Mouse (Mus musculus) hindbrain, embryonic 12.5 days (tissue): ENCODE measurements around the gene Gpx1. TPM values are rescaled to one million over a fixed set of nuclear protein-coding genes. Genes with fewer than 3 reads are reported as not detected.
"Not testable (repeated sequence)": the region's sequence is repeated elsewhere in the genome, so short reads cannot be mapped to it uniquely, and the experiment has no call there.

ENCODE experiments used
- ATAC-seq: fragments of 200-750 bp; cut with Nextera tagmentation; 2 replicates; pipeline ENCODE4 v1.8.0; 2017; ENCODE audit warnings: moderate TSS enrichment; ENCODE audit not compliant: low FRiP score
- H3K27ac ChIP-seq: fragments of 300-500 bp; sonication (generic); 2 replicates; pipeline ENCODE4 v1.5.1; 2016; ENCODE audit warnings: mild to moderate bottlenecking
- H3K27me3 ChIP-seq: fragments of 300-500 bp; sonication (generic); 2 replicates; pipeline ENCODE4 v1.6.1; 2016; ENCODE audit warnings: mild to moderate bottlenecking
- H3K36me3 ChIP-seq: fragments of 300-500 bp; sonication (generic); 2 replicates; pipeline ENCODE4 v1.6.1; 2016; ENCODE audit warnings: mild to moderate bottlenecking
- H3K4me1 ChIP-seq: fragments of 300-500 bp; sonication (generic); 2 replicates; pipeline ENCODE4 v1.6.1; 2016
- H3K4me2 ChIP-seq: fragments of 300-500 bp; sonication (generic); replicated peaks from 2 replicates; pipeline ENCODE4 v1.6.1; 2016; ENCODE audit warnings: mild to moderate bottlenecking
- H3K4me3 ChIP-seq: fragments of 300-500 bp; sonication (generic); 2 replicates; pipeline ENCODE4 v1.5.1; 2016; ENCODE audit warnings: mild to moderate bottlenecking
- H3K9ac ChIP-seq: fragments of 300-500 bp; sonication (generic); 2 replicates; pipeline ENCODE4 v1.6.1; 2016; ENCODE audit warnings: mild to moderate bottlenecking, moderate library complexity
- H3K9me3 ChIP-seq: fragments of 300-500 bp; sonication (generic); replicated peaks from 2 replicates; pipeline ENCODE4 v1.6.1; 2016; ENCODE audit warnings: mild to moderate bottlenecking
- WGBS: fragments of 180-500 bp; shearing (Covaris S2); methylation state at CpG from one replicate; pipeline ENCODE4 v1.1.7; 2016; 5-methylcytosine and 5-hydroxymethylcytosine counted together
- polyA plus RNA-seq: library from polyadenylated mRNA; unstranded; fragments of >200 nt; fragmentation: Nextera tagmentation; extraction: Ambion mirVana; gene quantifications from 2 replicates; pipeline ENCODE4 v1.2.1, GENCODE M21; 2016

The Gpx1 gene
- polyA plus RNA-seq, 1 experiment from 2014 or later = 730 TPM

DNA sequence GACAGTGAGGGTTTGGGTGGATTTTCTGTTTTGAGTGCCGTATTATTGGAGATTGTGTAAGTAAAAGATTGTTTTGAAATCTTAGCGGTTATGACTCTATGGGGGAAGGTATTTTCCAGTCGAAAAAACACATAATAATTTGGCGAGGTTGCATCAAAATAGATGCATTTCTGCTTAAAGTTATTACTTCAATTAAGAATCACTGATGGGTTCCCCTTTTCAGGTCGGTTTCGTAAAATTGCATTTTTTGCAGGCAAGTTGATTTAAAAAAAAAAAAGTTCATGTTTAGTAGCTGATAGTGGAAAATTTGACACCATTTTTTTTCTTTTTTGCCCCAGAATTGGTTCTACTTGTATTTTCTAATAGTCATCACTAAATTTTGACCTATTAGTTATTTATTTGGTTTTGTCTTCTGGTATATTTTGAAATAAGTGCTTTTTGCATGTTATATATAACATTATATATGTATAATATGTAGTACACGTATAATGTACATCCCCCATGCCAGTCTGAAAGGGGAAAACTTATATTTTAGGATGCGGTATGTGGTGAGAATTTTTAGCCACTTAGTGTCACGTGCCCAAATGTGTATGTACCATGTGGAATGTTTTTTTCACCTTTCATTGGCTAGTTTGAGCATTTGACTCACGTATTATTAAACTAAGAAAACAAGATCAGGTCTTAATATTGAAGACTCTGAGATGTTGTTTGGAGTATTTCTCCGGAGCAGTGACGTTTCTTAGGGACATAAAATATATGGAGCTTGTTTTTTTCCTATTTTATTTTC is 31.5 kb upstream of the Gpx1 start:
- Histone ChIP-seq H3K9ac (peak overlapping the region; percentile 94), H3K4me2 (peak overlapping the region; percentile 84), H3K4me1 (peaks cover 33% of the 10 kb centered on the region), H3K4me3 (peak overlapping the region; percentile 93), H3K27ac (peak overlapping the region; percentile 99), H3K27me3 (no peaks in the 10 kb centered on the region), H3K36me3 (peaks cover 21% of the 10 kb centered on the region), H3K9me3 (no peaks in the 10 kb centered on the region)
- no peak for ATAC-seq
- 25% methylated on average over 12 of the region's 12 CpGs for WGBS

DNA sequence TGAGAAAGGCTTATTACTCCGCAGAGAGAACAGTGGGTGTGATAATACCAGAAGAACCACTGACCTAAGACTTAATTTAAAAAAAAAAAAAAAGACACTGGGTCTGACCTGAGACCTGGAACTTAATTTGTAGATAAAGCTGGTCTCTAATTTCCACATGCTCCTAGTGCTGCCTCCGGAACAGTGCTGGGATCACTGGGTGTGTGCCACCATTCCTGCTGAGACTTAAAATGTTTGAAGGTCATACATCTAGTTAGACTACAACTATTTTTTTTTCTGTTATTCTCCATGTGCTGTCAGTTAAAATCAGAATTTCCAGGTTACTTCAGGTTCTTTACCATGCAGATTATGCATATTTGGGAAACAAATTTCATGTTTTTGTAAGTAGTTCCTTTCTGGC is 30.6 kb upstream of the Gpx1 start:
- 64% methylated on average over 2 of the region's 2 CpGs for WGBS
- H3K9ac ChIP-seq = peak overlapping the region; percentile 41; the same call in 1 of the 2 replicates
- no peaks in the 10 kb centered on the region for H3K27me3 ChIP-seq
- H3K9me3 ChIP-seq = no peaks in the 10 kb centered on the region
- peak overlapping the region; percentile 93 for H3K4me3 ChIP-seq
- H3K36me3 ChIP-seq = peaks cover 12% of the 10 kb centered on the region
- peaks cover 33% of the 10 kb centered on the region for H3K4me1 ChIP-seq
- no peak overlapping the region for H3K27ac ChIP-seq
- H3K4me2 ChIP-seq = peak overlapping the region; percentile 84
- no peak for ATAC-seq

DNA sequence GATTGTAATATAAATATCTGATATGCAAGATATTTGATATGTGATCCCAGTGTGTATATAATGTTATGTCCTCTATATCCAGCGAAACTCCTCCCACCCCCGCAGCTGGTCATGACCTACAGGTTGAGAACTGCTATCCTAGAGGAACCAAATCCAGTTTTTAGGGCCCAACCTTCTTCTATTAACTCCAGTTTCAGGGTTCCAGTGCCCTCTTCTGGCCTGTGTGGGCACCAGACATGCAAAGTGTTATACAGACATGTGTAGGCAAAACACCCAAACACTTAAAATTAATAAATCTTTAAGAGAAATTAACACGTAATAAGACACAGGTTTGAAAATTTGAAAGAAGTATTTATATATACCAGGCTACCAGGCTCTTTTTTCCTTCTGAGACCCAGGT is 21.1 kb upstream of the Gpx1 start:
- 95% methylated on average over 3 of the region's 3 CpGs for WGBS
- H3K9me3 ChIP-seq = no peaks in the 10 kb centered on the region
- no peaks in the 10 kb centered on the region for H3K27me3 ChIP-seq
- peaks cover 18% of the 10 kb centered on the region for H3K36me3 ChIP-seq
- no peak overlapping the region for H3K4me2 ChIP-seq
- no peak overlapping the region for H3K9ac ChIP-seq
- H3K27ac ChIP-seq = no peak overlapping the region
- H3K4me3 ChIP-seq = no peak overlapping the region
- ATAC-seq = no peak
- no peaks in the 10 kb centered on the region for H3K4me1 ChIP-seq

DNA sequence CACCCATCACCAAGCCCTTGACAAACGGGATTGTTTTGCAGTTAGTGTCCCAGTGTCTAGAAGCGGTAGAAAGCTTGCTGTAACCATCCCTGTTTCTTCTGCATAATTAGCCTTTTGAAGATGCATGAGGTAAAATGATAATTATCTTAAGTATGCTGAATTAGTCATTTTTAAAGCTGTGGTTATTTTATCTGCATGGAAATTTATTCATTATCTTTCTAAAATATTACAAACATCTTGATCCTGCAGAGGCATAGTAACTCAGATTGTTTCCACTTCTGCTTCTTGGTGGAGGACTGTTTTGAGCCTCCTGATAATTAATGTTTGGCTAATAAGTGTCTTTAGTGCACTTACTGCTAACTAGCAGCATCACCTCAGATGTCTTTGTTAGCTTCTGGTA is 20.2 kb upstream of the Gpx1 start:
- Histone ChIP-seq H3K27ac (no peak overlapping the region), H3K4me3 (no peak overlapping the region), H3K9me3 (no peaks in the 10 kb centered on the region), H3K4me1 (no peaks in the 10 kb centered on the region), H3K9ac (no peak overlapping the region), H3K4me2 (no peak overlapping the region), H3K36me3 (peaks cover 18% of the 10 kb centered on the region), H3K27me3 (no peaks in the 10 kb centered on the region)
- ATAC-seq = no peak
- WGBS = 93% methylated on average over 2 of the region's 2 CpGs

DNA sequence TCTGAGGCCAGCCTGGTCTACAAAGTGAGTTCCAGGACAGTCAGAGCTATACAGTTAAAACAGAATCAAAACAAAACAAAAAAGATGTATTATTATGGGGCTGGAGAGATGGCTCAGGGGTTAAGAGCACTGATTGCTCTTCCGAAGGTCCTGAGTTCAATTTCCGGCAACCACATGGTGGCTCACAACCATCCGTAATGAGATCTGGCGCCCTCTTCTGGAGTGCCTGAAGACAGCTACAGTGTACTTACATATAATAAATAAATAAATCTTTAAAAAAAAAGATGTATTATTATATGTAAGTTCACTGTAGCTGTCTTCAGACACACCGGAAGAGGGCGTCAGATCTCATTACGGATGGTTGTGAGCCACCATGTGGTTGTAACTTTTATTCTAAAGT is 16.6 kb upstream of the Gpx1 start:
- peaks cover 18% of the 10 kb centered on the region for H3K36me3 ChIP-seq
- H3K4me2 ChIP-seq, H3K4me3 ChIP-seq, H3K27me3 ChIP-seq, ATAC-seq, H3K4me1 ChIP-seq, H3K9ac ChIP-seq, H3K9me3 ChIP-seq, H3K27ac ChIP-seq: not testable (repeated sequence)
- 90% methylated on average over 7 of the region's 7 CpGs for WGBS

DNA sequence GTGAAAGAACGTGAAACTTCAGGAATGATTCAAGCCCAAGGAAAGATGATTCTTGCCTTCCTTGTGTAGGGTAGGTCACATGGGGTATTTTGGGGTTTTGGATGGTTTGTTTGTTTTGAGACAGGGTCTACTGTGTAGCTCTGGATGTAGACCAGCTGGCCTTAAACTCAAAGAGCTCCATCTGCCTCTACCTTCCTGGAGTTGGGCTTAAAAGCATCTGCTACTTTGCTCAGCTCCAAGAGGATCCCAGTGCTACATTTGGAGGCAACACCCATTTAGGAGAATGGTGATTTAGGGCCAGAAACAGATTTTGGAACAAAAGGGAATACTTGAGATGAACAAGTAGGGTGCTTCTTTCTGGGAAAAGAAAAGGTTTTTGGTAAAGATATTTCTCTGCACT is 13.9 kb upstream of the Gpx1 start:
- H3K27me3 ChIP-seq = no peaks in the 10 kb centered on the region
- no peak for ATAC-seq
- no peak overlapping the region for H3K9ac ChIP-seq
- no peaks in the 10 kb centered on the region for H3K4me1 ChIP-seq
- H3K9me3 ChIP-seq = no peaks in the 10 kb centered on the region
- 97% methylated on average over 1 of the region's 1 CpGs for WGBS
- no peak overlapping the region for H3K27ac ChIP-seq
- peaks cover 37% of the 10 kb centered on the region for H3K36me3 ChIP-seq
- no peak overlapping the region for H3K4me2 ChIP-seq
- H3K4me3 ChIP-seq = no peak overlapping the region

DNA sequence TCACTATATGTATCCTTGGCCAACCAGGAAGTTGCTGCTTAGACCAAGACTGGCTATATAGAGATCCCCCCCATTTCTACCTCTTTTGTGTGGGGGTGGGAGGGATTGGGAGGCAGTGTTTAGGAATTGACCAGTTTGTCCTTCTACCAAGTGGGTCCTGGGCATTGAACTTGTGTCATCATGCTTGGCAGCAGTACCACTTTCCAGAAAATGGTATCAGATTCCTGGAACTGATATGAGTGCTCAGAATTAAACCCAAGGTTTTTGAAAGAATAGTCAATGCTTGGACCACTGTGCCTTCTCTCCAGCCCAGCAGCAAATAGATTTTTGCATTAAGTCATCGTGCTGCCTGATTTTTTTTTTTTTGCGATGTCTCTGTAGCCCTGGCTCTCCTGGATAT is 12.9 kb upstream of the Gpx1 start:
- H3K4me2 ChIP-seq = no peak overlapping the region
- no peak overlapping the region for H3K27ac ChIP-seq
- H3K4me3 ChIP-seq = no peak overlapping the region
- H3K9me3 ChIP-seq = no peaks in the 10 kb centered on the region
- H3K4me1 ChIP-seq = no peaks in the 10 kb centered on the region
- no peaks in the 10 kb centered on the region for H3K27me3 ChIP-seq
- peaks cover 35% of the 10 kb centered on the region for H3K36me3 ChIP-seq
- 98% methylated on average over 2 of the region's 2 CpGs for WGBS
- H3K9ac ChIP-seq = no peak overlapping the region
- no peak for ATAC-seq

DNA sequence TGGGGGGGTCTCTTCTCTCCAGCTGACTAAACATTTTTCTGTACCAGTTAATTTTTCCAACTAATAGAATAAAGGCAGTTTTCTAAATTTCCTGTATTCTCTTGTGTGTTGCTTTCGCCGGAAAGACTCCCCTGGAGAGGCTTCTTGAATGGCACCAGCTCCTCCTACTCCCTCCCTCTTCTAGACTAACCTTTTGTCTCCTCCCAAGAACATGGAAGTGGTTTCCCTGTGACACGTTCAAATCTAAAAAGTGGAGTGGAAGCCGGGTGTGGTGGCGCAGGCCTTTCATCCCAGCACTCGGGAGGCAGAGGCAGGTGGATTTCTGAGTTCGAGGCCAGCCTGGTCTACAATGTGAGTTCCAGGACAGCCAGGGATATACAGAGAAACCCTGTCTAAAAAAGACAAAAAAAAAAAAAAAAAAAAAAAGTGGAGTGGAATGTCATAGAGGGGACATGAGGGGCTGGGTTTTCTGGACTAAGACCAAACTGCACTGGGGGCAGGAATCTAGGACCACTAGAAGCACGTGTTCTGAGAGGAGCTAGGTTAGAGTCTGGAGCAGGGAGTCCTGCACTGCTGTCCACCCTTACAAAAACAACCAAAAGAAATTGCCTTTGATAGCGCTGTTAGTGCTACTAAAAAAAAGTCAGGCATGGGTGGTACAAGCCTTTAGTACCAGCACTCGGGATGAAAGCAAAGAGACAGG is 704 bp upstream of the Gpx1 start:
- H3K9me3 ChIP-seq = no peaks in the 10 kb centered on the region
- H3K36me3 ChIP-seq = peaks cover 30% of the 10 kb centered on the region
- H3K27me3 ChIP-seq = no peaks in the 10 kb centered on the region
- H3K4me3 ChIP-seq = no peak overlapping the region
- peak overlapping the region; percentile 87; the same call in 1 of the 2 replicates for H3K9ac ChIP-seq
- no peak for ATAC-seq
- peaks cover 17% of the 10 kb centered on the region for H3K4me1 ChIP-seq
- H3K27ac ChIP-seq = peak overlapping the region; percentile 92
- H3K4me2 ChIP-seq = peak overlapping the region; percentile 85; the same call in 1 of the 2 replicates
- WGBS = 68% methylated on average over 10 of the region's 10 CpGs

DNA sequence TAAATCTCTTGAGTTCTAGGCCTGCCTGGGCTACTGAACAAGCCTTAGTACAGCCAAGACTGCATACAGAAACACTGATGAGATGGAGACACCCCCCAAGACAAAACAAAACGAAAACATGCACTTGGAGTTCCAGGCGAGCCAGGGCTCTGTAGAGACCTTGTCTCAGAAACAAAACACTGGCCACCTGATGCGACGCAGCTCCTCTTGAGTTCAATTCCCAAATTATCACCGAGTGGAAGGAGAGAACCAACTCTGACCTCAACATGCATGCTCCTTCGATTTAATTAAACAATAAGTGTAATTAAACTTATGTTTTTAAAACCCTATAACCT is 185 bp upstream of the Gpx1 start:
- Histone ChIP-seq H3K27ac (peak overlapping the region; percentile 92), H3K9ac (peak overlapping the region; percentile 87), H3K4me3 (peak overlapping the region; percentile 62), H3K27me3 (no peaks in the 10 kb centered on the region), H3K9me3 (no peaks in the 10 kb centered on the region), H3K4me2 (peak overlapping the region; percentile 85), H3K4me1 (peaks cover 17% of the 10 kb centered on the region), H3K36me3 (peaks cover 27% of the 10 kb centered on the region)
- 36% methylated on average over 6 of the region's 6 CpGs for WGBS
- peak; percentile 6; the same call in 1 of the 2 replicates for ATAC-seq

DNA sequence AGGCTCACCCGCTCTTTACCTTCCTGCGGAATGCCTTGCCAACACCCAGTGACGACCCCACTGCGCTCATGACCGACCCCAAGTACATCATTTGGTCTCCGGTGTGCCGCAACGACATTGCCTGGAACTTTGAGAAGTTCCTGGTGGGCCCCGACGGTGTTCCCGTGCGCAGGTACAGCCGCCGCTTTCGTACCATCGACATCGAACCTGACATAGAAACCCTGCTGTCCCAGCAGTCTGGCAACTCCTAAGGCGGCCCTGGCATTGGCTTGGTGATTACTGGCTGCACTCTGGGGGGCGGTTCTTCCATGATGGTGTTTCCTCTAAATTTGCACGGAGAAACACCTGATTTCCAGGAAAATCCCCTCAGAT is 1.2 kb downstream of the Gpx1 start:
- Histone ChIP-seq H3K9ac (peak overlapping the region; percentile 87), H3K9me3 (no peaks in the 10 kb centered on the region), H3K36me3 (peaks cover 13% of the 10 kb centered on the region), H3K4me3 (peak overlapping the region; percentile 62), H3K27me3 (no peaks in the 10 kb centered on the region), H3K4me1 (peaks cover 17% of the 10 kb centered on the region), H3K4me2 (peak overlapping the region; percentile 85), H3K27ac (peak overlapping the region; percentile 92; the same call in 1 of the 2 replicates)
- WGBS = 16% methylated on average over 20 of the region's 20 CpGs
- no peak for ATAC-seq

DNA sequence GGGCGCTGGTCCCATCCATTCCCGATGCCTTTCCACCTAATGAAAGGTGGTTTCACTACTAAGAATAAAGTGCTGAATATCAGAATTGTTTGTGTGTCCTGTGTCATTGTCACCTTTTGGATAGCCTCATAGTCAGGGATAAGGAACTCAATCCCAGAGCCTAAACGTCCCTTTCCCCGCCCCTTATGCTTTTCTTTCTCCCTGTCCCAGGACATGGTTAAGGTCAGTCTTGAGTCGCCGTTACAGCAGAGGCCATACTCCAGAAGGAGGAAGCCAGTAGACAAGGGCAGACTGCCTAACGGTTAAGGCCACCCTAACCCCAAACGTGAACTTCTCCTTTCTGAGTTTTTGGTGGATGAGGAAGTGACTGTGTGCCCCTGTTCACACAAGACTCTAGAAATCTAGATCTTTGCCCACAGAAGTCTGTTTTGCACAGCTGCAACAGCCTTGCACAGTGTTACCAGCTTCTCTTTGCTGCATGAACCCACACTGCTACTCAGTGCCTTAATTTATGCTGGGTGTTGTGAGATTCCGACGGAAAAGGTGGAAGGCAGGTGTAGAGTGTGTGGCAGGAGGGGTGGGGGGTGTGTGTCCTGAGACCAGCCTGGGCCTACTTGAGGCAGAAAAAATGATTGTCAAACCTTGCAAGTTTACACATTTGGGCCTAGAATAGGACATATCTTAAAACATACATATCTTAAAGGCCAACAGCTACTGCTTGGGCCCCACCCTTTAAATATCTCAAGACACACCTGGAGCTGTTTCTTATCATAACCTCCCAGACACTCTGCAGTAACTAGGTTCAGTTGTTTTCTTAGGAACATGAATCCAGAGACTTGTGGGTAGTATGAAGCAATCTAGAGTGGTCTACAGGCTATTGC is 1.8 kb downstream of the Gpx1 start:
- ATAC-seq = no peak
- H3K9me3 ChIP-seq = no peaks in the 10 kb centered on the region

DNA sequence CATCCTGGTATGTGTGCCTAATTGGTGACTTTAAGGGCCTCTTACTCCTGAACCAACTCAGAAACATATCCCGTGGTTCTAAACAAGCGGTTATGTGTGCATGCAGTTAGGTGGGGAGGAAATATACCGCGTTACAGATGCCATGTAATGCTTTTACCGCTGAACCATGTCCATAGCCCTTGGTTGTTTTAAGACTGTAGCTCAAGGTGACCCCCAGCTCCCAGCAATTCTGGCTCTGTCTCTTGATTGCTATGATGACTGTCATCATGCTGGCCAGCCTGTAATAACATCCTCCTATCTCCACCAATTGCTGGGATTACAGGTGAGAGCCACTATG is 2.4 kb downstream of the Gpx1 start:
- H3K27ac ChIP-seq = no peak overlapping the region
- 0 out of 2 replicates have a peak overlapping the region, but pooled peaks have one; percentile 1 for H3K4me2 ChIP-seq
- H3K4me1 ChIP-seq = peaks cover 17% of the 10 kb centered on the region
- no peak for ATAC-seq
- H3K27me3 ChIP-seq = no peaks in the 10 kb centered on the region
- H3K9ac ChIP-seq = no peak overlapping the region
- H3K36me3 ChIP-seq = peaks cover 2% of the 10 kb centered on the region; the same call in 1 of the 2 replicates
- WGBS = 90% methylated on average over 5 of the region's 5 CpGs
- no peaks in the 10 kb centered on the region for H3K9me3 ChIP-seq
- no peak overlapping the region for H3K4me3 ChIP-seq

More for the DNA sequence above, 1.8 kb downstream of the Gpx1 start:
- no peaks in the 10 kb centered on the region for H3K27me3 ChIP-seq
- peak overlapping the region; percentile 85 for H3K4me2 ChIP-seq
- 66% methylated on average over 10 of the region's 10 CpGs for WGBS
- peak overlapping the region; percentile 62 for H3K4me3 ChIP-seq
- H3K9ac ChIP-seq = peak overlapping the region; percentile 87
- H3K27ac ChIP-seq = 0 out of 2 replicates have a peak overlapping the region, but pooled peaks have one; percentile 92
- peaks cover 17% of the 10 kb centered on the region for H3K4me1 ChIP-seq
- H3K36me3 ChIP-seq = peaks cover 7% of the 10 kb centered on the region
